Mouse (Mus musculus): ENCODE results near the gene Tmprss9.

Gene Tmprss9

DNA sequence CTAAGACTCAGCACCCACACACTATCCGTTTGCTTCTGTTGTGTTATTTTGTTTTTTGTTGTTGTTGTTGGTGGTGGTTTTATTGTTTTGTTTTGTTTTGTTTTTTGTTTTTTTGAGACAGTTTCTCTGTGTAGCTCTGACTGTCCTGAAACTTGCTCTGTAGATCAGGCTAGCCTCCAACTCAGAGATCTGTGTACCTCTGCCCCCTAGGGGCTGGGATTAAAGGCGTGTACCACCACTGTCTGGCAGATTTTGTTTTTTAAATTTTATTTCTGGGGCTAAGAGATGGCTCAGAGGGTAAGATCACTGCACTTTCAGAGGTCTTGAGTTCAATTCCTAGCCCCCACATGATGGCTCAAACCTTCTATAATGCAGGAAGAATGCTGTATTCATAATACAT is 9.3 kb downstream of the Tmprss9 start:
- no peak for DNase-seq (ENCODE audit: extremely low spot score, low read depth, low spot score)

DNA sequence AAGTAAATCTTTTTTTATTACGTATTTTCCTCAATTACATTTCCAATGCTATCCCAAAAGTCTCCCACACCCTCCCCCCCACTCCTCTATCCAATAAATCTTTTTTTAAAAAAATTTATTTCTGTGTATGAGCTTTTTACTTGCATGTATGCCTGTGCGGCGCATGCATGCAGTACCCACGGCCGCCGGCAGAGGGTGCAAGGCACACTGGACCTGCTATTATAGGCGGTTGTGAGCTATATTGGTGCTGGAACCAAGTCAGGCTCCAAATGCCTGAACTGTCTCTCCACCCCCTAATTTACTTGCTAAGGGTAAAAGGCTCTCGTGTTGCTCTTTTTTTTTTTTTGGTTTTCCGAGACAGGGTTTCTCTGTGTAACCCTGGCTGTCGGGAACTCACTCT is 9.7 kb downstream of the Tmprss9 start:
- no peak for DNase-seq (ENCODE audit: extremely low spot score, low read depth, low spot score)

DNA sequence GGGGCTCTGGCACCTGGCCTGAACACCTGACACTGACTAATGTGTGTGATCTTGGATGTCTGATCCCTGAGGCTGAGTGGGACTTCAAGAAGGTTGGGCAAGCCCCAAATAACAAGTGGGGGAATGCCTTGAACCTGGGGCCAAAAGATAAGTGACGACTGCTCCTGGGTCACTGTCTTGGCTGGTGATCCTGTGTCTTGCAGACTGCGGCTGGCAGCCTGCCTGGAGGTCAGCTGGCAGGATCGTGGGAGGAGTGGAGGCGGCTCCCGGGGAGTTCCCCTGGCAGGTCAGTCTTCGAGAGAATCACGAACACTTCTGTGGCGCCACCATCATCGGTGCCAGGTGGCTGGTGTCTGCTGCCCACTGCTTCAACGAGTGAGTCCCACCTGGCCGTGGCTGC is 15.5 kb downstream of the Tmprss9 start:
- no peak for DNase-seq (ENCODE audit: extremely low spot score, low read depth, low spot score)

DNA sequence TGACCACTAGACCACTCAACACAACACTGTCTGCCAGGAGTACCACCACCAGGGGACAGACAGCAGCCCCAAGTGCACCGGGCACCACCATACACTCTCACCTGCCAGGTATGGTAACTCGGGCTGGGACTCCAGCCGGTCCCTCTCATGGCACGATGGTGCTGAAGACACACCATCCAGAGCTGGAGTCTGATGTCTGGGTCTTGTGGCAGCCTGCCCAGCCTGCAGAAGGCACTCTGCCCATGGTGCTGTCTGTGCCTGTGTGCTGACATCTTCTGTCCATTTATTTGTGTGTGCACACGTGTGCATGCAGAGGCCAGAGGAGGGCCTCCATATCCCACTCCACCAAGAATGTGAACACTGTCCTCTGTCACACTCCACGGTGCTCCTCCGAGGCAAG is 23.5 kb downstream of the Tmprss9 start:
- DNase-seq (ENCODE audit: extremely low spot score, low read depth, low spot score): no peak

GRCm38 (mm10) chr10:80895697-80896096 is 24.0 kb downstream of the Tmprss9 start:
- DNase-seq (ENCODE audit: extremely low spot score, low read depth, low spot score): no peak

GRCm38 (mm10) chr10:80896581-80897485 is 25.2 kb downstream of the Tmprss9 start:
- DNase-seq (ENCODE audit: extremely low spot score, low read depth, low spot score): no peak

DNA sequence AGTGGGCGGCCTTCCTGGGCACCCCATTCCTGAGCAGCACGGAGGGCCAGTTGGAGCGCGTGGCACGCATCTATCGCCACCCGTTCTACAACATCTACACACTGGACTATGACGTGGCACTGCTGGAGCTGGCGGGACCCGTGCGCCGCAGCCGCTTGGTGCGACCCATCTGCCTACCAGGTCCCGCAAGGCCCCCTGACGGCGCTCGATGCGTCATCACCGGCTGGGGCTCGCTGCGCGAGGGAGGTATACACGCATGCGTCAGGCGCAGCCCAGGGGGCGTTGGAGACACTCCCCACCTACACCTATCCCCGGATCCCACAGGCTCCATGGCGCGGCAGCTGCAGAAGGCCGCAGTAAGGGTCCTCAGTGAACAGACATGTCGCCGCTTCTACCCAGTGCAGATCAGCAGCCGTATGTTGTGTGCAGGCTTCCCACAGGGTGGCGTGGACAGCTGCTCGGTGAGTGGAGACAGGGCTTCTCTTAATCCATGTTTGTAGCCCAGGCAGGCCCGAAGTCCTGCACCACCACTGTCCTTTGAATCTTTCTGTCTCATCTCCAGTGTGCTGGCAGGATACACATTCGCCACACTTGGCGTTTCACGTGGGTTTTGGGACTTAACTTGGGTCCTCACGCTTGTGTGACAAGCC is 26.3 kb downstream of the Tmprss9 start:
- no peak for DNase-seq (ENCODE audit: extremely low spot score, low read depth, low spot score)

DNA sequence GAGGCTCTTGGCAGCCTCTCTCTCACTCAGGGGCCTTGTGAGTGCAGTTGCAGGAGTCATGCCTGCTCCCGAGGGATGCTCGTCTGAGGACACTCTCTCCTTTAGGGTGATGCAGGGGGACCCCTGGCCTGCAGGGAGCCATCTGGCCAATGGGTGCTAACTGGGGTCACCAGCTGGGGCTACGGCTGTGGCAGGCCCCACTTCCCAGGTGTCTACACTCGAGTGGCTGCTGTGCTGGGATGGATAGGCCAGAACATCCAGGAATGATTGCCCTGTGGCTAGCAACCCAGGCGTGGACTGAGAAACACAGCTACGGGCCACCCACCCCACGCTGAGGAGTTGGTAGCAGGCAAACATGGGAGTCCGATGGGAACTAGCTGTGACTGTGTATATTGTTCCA is 27.4 kb downstream of the Tmprss9 start:
- no peak for DNase-seq (ENCODE audit: extremely low spot score, low read depth, low spot score)

DNA sequence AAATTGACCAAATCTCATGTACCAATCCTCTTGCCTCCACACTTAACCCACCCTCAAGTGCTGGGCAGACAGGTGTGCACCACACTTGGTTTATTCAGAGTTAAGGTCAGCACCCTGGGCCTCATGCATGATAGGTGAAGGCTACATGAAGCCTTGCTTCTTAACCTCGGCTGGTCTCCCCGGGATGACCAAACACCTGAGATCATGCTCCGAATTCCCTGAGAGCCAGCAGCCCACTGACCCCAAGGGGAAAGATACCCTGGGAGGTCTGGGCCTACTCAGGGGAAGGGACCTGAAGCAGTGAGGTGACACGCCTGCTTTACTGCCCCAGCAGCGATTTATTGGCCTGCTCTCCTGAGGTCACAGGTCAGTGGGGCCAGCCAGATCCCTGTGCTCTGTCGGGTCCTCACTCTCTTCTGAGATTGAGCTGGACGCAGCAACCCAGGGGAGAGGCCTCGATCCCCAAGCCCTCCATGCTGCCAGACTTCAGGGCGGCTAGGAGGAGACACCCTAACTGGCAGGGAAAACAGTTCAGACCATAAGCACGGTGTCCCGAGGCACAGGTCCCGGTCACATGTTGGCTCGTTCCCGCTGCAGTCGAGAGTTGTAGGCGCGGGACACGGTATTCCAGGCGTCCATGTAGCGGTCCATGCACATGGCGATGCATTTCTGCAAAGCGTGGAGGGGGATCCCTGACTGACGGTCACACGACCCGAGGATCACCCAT is 28.1 kb downstream of the Tmprss9 start:
- DNase-seq (ENCODE audit: extremely low spot score, low read depth, low spot score): no peak

DNA sequence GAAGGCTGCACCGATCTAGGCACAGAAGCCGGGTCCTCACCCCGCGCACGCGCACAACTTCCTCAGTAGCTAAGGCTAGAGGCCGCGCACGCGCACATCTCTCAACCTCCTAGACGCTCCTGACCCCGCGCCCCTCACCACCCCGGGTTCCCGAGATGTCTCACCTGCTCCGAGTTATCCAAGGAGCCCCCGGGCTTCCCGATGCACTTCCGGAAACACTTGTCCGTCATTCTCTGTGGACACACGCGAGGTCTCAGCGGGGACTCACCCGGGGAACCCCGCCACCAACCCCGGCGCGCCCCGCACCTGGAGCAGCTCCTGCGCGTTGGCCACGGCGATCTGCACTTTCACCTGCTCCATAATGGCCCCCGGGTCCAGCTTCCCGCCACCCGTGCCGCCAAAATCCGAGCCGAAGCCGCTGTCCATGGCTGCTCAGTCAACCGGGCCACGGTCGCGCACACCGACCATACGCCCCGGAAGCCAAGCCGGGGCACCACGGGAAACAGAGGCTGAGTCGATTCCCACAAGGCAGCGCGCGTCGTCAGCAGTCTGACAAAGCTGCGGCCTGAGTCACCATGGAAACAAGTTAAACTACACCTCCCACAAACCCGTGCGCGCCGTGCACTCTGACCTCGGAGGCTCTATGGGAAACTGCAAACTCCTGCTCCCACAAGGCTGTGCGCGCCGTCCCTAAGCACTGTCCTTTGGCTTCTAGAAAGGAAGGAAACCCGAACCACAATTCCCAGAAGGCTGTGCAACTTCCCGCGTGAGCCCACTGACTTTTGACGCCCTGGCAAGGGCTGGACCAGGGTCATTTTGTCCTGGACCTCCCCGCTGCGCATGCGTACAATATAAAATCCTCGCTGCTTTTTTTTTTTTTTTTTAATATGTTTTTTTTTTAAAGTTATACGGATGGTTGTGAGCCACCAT is 28.9 kb downstream of the Tmprss9 start, which contains the start of gene Timm13:
Timm13 (minus strand) TSS at position 652 of the 930 bp plus-strand sequence.
- DNase-seq (ENCODE audit: extremely low spot score, low read depth, low spot score): peak; percentile 98

DNA sequence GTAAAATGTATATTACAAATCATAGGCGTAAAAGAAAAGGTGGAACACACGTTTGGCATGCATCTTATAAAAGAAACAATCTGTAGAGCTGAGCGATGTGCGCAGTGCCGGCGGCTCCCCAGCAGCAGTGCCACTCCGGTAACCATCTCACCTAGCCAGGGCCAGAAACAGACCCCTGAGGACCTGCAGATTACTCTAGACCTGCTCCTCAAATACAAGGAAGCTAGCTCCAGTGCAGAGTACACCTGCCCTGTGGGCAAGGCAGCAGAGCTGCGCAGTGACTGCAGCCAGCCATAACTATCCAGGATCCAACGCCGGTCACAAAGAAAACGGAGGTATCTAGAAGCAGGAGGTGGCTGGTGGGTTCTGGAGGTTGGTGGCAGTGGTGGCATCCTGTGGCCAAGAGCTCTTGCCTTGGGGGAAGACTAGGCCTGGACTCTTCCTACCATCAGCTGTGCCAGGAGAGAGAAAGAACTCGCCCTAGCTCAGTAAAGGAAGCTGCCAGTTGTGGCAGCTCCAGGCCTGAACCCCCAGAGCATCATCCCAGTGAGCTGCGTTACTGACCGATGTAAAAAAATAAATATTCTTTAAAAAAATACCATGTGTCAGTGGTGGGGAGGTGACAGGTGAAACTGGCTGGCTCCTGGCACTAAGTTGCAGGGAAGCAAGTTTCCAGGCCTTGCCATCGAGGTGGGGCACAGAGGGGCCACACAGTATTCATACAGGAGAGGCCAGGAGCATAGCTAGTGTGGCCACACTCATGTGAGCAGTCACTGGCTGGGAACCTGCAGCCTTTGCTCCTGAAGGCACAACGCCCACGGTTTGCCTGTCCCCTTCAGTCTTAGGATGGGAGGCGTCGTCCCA is 30.0 kb downstream of the Tmprss9 start:
- DNase-seq (ENCODE audit: extremely low spot score, low read depth, low spot score): no peak

- DNase-seq (ENCODE audit: extremely low spot score, low read depth, low spot score): no peak
These were observed 30.8 kb downstream of the Tmprss9 start for GRCm38 (mm10) chr10:80902273-80902940.

- no peak for DNase-seq (ENCODE audit: extremely low spot score, low read depth, low spot score)
These were observed 31.6 kb downstream of the Tmprss9 start for GRCm38 (mm10) chr10:80903282-80903681.

- no peak for DNase-seq (ENCODE audit: extremely low spot score, low read depth, low spot score)
These were observed 32.5 kb downstream of the Tmprss9 start for GRCm38 (mm10) chr10:80904004-80904693.

GRCm38 (mm10) chr10:80904709-80905108 is 33.1 kb downstream of the Tmprss9 start:
- DNase-seq (ENCODE audit: extremely low spot score, low read depth, low spot score): no peak

- no peak for DNase-seq (ENCODE audit: extremely low spot score, low read depth, low spot score)
These were observed 37.9 kb downstream of the Tmprss9 start for GRCm38 (mm10) chr10:80909375-80910162.

- DNase-seq (ENCODE audit: extremely low spot score, low read depth, low spot score): no peak
These were observed 39.7 kb downstream of the Tmprss9 start for GRCm38 (mm10) chr10:80911354-80911753.

DNA sequence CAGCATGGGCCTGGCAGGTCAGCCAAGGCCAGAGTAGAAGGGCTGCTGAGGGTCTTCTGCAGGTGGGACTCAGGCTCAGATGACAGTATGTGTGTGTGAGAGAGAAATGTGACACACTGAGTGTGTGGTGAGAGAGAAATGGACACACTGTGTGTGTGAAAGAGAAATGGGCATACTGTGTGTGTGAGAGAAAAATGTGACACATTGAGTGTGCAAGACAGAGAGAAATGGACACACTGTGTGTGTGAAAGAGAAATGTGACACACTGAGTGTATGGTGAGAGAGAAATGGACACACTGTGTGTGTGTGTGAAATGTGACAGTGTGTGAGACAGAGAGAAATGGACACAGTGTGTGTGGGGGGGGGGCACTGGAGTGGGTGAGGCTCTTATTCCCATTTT is 40.2 kb downstream of the Tmprss9 start:
- no peak for DNase-seq (ENCODE audit: extremely low spot score, low read depth, low spot score)

Measured in hindlimb bud, embryonic 11.5 days (tissue).